In the genomic region with DNA sequence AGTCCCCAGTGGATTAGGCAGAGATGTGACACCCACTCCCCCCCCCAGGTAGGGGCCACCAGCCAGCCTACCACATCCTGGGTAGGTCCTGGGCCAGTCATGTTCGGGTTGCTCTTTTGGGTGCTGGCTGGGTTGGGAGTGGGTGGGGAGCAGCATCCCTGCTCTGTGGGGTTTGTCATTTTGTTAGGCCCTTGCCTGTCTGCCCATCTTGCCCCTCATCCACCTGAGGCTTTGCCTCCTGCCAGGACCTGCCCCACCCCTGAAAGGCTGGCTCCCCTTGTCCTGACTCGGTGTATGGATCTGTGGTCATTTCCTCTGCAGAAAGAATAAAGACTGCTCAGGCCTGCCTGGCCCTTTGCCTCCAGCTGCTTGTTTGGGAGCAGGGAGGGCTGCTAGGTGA, we compare ENCODE assay signal across 8 mouse cellular contexts. TPM values are rescaled to one million over a fixed set of nuclear protein-coding genes. Genes with fewer than 3 reads are reported as not detected.
DNase-seq lines count a peak whose midpoint lies in the region; ATAC-seq lines count a peak whose summit lies in the region.

No protein-coding gene starts in this region.

- no peaks in the 10 kb centered on the region for H3K27me3 ChIP-seq in limb, embryonic 12.5 days
- no peaks in the 10 kb centered on the region for H3K27me3 ChIP-seq in limb, embryonic 10.5 days (ENCODE audit: low read depth, poor library complexity, severe bottlenecking)
- H3K27me3 ChIP-seq in forebrain, embryonic 16.5 days (replicated peaks; ENCODE audit: control insufficient read depth, insufficient read depth, low read length): no peaks in the 10 kb centered on the region
- H3K27me3 ChIP-seq in midbrain, embryonic 15.5 days (replicated peaks): no peaks in the 10 kb centered on the region

- DNase-seq in CD4-positive, CD25-positive, alpha-beta regulatory T cell, adult 2 months (ENCODE audit: low read depth, low spot score): peak; percentile 24
- no peak for DNase-seq in limb, embryonic 10.5 days (ENCODE audit: low spot score)
- no peak for DNase-seq in spleen, postnatal 36 days (ENCODE audit: low spot score in 2 of 2)
- DNase-seq in c-Kit-positive CD71-positive TER-119-positive erythroid progenitor cells, embryonic 14.5 days (ENCODE audit: low spot score): no peak

- no peaks in the 10 kb centered on the region for H3K9me3 ChIP-seq in limb, embryonic 12.5 days
- H3K9me3 ChIP-seq in limb, embryonic 10.5 days (replicated peaks): no peaks in the 10 kb centered on the region
- no peaks in the 10 kb centered on the region for H3K9me3 ChIP-seq in forebrain, embryonic 16.5 days (ENCODE audit: control insufficient read depth, low read length)
- no peaks in the 10 kb centered on the region for H3K9me3 ChIP-seq in midbrain, embryonic 15.5 days

- 88% methylated on average over 2 of the region's 2 CpGs for WGBS in limb, embryonic 12.5 days
- WGBS in limb, embryonic 10.5 days: 86% methylated on average over 2 of the region's 2 CpGs
- 81% methylated on average over 2 of the region's 2 CpGs for WGBS in forebrain, embryonic 16.5 days
- 90% methylated on average over 2 of the region's 2 CpGs for whole genome bisulfite sequencing in midbrain, embryonic 15.5 days

- peak overlapping the region; percentile 92 for H3K4me3 ChIP-seq in limb, embryonic 12.5 days (replicated peaks)
- no peak overlapping the region for H3K4me3 ChIP-seq in limb, embryonic 10.5 days
- H3K4me3 ChIP-seq in forebrain, embryonic 16.5 days (replicated peaks; ENCODE audit: low read length): no peak overlapping the region
- H3K4me3 ChIP-seq in midbrain, embryonic 15.5 days: peak overlapping the region; percentile 83; the same call in 1 of the 2 replicates

- peaks cover 15% of the 10 kb centered on the region for H3K4me1 ChIP-seq in limb, embryonic 12.5 days (replicated peaks)
- H3K4me1 ChIP-seq in limb, embryonic 10.5 days: peaks cover 24% of the 10 kb centered on the region
- H3K4me1 ChIP-seq in forebrain, embryonic 16.5 days (replicated peaks; ENCODE audit: control insufficient read depth, insufficient read depth, low read length): peaks cover 9% of the 10 kb centered on the region
- peaks cover 18% of the 10 kb centered on the region for H3K4me1 ChIP-seq in midbrain, embryonic 15.5 days

- H3K9ac ChIP-seq in limb, embryonic 12.5 days (replicated peaks): no peak overlapping the region
- H3K9ac ChIP-seq in forebrain, embryonic 16.5 days (replicated peaks; ENCODE audit: low read depth, low read length): no peak overlapping the region
- no peak overlapping the region for H3K9ac ChIP-seq in midbrain, embryonic 15.5 days

- peaks cover 34% of the 10 kb centered on the region for H3K36me3 ChIP-seq in limb, embryonic 12.5 days
- H3K36me3 ChIP-seq in limb, embryonic 10.5 days: peaks cover 33% of the 10 kb centered on the region
- no peaks in the 10 kb centered on the region for H3K36me3 ChIP-seq in forebrain, embryonic 16.5 days (ENCODE audit: control insufficient read depth, insufficient read depth)
- 0 out of 2 replicates have a peak, but pooled peaks cover 6% of the 10 kb centered on the region for H3K36me3 ChIP-seq in midbrain, embryonic 15.5 days (replicated peaks)

- no peak overlapping the region for H3K27ac ChIP-seq in limb, embryonic 12.5 days
- no peak overlapping the region for H3K27ac ChIP-seq in limb, embryonic 10.5 days
- no peak overlapping the region for H3K27ac ChIP-seq in forebrain, embryonic 16.5 days (ENCODE audit: low read length)
- no peak overlapping the region for H3K27ac ChIP-seq in midbrain, embryonic 15.5 days

- ATAC-seq in CD4-positive, CD25-positive, alpha-beta regulatory T cell, adult 4 months: no peak
- no peak for ATAC-seq in limb, embryonic 12.5 days (ENCODE audit: insufficient number of reproducible peaks, insufficient read depth, low FRiP score, low TSS enrichment, low read depth)
- no peak for ATAC-seq in forebrain, embryonic 16.5 days
- no peak for ATAC-seq in midbrain, embryonic 15.5 days (replicated peaks)

- H3K4me2 ChIP-seq in limb, embryonic 12.5 days: peak overlapping the region; percentile 71
- peak overlapping the region; percentile 77 for H3K4me2 ChIP-seq in forebrain, embryonic 16.5 days (ENCODE audit: low read length)
- H3K4me2 ChIP-seq in midbrain, embryonic 15.5 days: peak overlapping the region; percentile 70

RNA-seq across cellular contexts. Expression of gene Map1lc3a, which starts 1.6 kb away (rescaled TPM):
- polyA plus RNA-seq in CD4-positive, CD25-positive, alpha-beta regulatory T cell, adult 4 months (2017; shearing (Covaris generic)): 1 to 10 TPM; 1.1 to 2.9 TPM
- polyA plus RNA-seq in limb, embryonic 12.5 days (2016; fragmentation: Nextera tagmentation; extraction: Ambion mirVana): 163 and 169 TPM in 2 replicates
- 83.8 and 102 TPM in 2 replicates for polyA plus RNA-seq in limb, embryonic 10.5 days (2016; fragmentation: Nextera tagmentation; extraction: Ambion mirVana)
- polyA plus RNA-seq in forebrain, embryonic 16.5 days (2015; fragmentation: Nextera tagmentation; extraction: Ambion mirVana): 343 and 425 TPM in 2 replicates
- 581 and 595 TPM in 2 replicates for polyA plus RNA-seq in midbrain, embryonic 15.5 days (2015; fragmentation: Nextera tagmentation; extraction: Ambion mirVana)

RNA-seq across cellular contexts. Expression of gene Dynlrb1, which starts 41.4 kb away (rescaled TPM):
- 100 to 1,000 TPM; 259 to 281 TPM for polyA plus RNA-seq in CD4-positive, CD25-positive, alpha-beta regulatory T cell, adult 4 months (2017; shearing (Covaris generic))
- polyA plus RNA-seq in limb, embryonic 12.5 days (2016; fragmentation: Nextera tagmentation; extraction: Ambion mirVana): 414 and 459 TPM in 2 replicates
- polyA plus RNA-seq in limb, embryonic 10.5 days (2016; fragmentation: Nextera tagmentation; extraction: Ambion mirVana): 452 and 454 TPM in 2 replicates
- polyA plus RNA-seq in forebrain, embryonic 16.5 days (2015; fragmentation: Nextera tagmentation; extraction: Ambion mirVana): 621 and 677 TPM in 2 replicates
- 700 and 732 TPM in 2 replicates for polyA plus RNA-seq in midbrain, embryonic 15.5 days (2015; fragmentation: Nextera tagmentation; extraction: Ambion mirVana)

Comparison
In these comparisons a context has a peak if more than half of its experiments do, and no peak if none do; other contexts are left out.
1. H3K4me3 ChIP-seq: peak in limb, embryonic 12.5 days (single experiment) and midbrain, embryonic 15.5 days (single experiment); none in limb, embryonic 10.5 days (single experiment) and forebrain, embryonic 16.5 days (single experiment).
2. RNA of gene Map1lc3a, which starts 1.6 kb away (polyA plus RNA-seq): 581 to 595 TPM in midbrain, embryonic 15.5 days, 343 to 425 TPM in forebrain, embryonic 16.5 days, 163 to 169 TPM in limb, embryonic 12.5 days and 83.8 to 102 TPM in limb, embryonic 10.5 days; 1.1 to 2.9 TPM in CD4-positive, CD25-positive, alpha-beta regulatory T cell, adult 4 months; every median in the first group is over 10 times any median in the second.
3. Peak in every context shown above with its lines, with median percentiles within 50 percentile points of each other: H3K4me2 ChIP-seq.